Mouse (Mus musculus) ES-Bruce4 (cell line): ENCODE measurements around the gene Sgms2.

ENCODE experiments used
- EP300 ChIP-seq: IDR thresholded peaks from 2 replicates; pipeline ENCODE4 v1.6.1; 2011; ENCODE audit warnings: low read depth, low read length; ENCODE audit not compliant: insufficient read depth
- POLR2A ChIP-seq: IDR thresholded peaks from one replicate; pipeline ENCODE4 v1.8.1; 2011; ENCODE audit warnings: low read length; ENCODE audit not compliant: insufficient read depth

GRCm38 (mm10) chr3:131307811-131308210 lies 183.4 kb downstream of the Sgms2 start:
- TF ChIP-seq POLR2A, result no peak
- TF ChIP-seq EP300, result no peak
